Mouse (Mus musculus): Measurements from ENCODE around the gene Antxr1.

The Antxr1 gene

DNA sequence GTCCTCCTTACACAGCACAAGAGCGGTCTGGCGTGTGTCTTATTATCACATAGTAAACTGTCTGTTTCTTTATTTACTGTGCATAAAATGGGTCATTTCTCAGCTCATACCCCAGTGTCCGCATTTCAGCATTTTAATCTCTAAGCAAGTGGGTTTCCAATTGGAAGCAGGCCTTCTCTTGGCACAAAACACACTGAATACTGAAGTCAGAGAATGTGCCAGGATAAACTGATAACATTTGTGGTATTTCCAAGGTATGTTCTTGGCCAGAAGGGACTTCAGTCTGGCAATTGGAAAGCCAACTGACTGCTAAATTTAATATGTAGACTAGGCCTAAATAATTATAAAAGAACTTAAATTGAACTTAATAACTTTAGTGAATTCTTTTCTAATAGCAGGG is 84.9 kb downstream of the Antxr1 start:
- in situ Hi-C loops (cut with MboI): no loop called here

DNA sequence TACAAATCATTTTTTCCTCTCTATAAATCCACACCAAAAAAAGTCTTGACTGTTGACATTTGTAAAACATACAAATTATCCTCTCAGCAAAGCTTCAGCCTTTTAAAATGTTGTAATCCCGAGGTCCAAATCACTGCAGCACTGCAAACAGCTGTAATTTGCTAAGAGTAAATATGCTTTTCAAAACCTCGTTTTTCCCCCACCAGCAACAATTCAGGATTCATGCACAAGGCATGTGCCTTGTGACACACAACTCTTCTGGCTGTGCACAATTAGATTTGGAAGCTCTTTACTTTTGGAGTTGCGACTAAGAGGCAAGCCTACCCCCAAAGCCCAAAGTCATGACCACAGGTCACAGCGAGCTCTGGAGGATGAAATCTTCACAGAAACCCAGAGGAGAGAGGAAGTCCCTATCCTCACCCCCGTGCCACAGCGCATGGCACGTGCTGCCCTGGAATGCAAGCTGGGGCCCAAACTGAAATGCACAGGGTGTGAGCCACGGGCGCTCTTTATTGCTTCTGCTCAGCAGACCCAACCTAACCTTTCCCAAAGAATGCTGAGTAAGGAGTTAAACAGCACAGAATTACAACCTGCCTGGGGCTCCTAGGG is 87.3 kb downstream of the Antxr1 start:
- in situ Hi-C loops (cut with MboI): no loop called here

GRCm38 (mm10) chr6:87244117-87245100 is 91.2 kb downstream of the Antxr1 start:
- in situ Hi-C loops (cut with MboI): no loop called here

- in situ Hi-C loops (cut with MboI): no loop called here
Measured at GRCm38 (mm10) chr6:87237260-87237659, 98.4 kb downstream of the Antxr1 start.

DNA sequence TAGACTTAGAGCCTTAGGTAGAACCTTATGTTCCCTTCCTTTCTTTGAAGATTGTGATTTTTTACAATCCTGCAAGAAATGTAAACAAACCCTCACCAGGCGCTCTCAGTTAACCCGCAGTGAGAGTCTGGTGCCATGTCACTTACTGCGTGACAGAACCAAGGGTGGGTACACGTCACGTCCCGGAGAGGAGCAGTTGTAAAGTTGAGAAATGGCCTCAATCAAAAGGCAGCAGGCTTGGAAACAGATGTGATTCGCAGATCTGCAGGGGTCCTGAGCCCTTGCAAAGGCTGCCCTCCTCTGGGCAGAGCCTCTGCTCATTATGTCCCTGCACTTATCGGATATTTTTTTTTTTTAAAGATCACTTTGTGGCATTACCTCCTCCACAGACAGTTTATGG is 99.6 kb downstream of the Antxr1 start:
- in situ Hi-C loops (cut with MboI): no loop called here

DNA sequence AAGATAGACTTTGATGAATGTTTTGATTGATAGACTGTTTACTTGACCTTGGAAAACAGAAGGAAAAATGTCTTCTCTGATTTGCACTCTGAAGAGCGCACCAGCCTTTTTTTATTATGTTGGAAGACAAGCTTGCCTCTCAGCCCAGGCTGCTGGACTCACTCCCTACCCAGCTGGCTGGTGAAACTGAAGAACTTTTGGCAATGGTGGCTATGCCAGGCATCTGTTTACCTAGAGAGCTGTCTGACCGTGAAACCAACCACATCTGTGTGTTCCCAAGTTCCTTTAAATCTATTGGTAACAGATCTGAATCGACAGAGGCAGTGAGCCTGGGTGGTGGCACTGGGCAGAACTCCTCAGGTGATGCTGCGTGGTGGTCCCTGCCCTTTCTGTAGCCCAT is 102.5 kb downstream of the Antxr1 start:
- in situ Hi-C loops (cut with MboI): no loop called here

DNA sequence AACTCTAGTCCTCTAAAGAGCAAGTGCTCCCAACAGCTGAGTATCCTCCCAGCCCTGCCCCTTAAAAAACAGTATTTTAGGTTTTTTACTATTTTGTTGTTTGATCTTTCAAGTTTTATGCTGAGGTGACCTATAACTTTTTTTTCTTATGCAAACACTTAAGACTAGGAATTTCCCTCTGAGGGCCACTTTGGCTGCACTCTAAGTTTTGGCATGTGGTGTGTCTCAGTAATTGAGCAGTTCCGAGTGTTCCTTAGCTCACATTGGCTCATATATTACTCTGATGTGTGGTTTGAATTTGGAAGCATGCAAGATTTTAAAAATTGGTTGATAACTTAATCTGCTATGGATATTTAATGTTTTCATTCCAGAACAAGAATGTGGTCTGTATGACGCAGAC is 105.6 kb downstream of the Antxr1 start:
- in situ Hi-C loops (cut with MboI): no loop called here

- in situ Hi-C loops (cut with MboI): no loop called here
Measured at GRCm38 (mm10) chr6:87227940-87228339, 107.7 kb downstream of the Antxr1 start.

DNA sequence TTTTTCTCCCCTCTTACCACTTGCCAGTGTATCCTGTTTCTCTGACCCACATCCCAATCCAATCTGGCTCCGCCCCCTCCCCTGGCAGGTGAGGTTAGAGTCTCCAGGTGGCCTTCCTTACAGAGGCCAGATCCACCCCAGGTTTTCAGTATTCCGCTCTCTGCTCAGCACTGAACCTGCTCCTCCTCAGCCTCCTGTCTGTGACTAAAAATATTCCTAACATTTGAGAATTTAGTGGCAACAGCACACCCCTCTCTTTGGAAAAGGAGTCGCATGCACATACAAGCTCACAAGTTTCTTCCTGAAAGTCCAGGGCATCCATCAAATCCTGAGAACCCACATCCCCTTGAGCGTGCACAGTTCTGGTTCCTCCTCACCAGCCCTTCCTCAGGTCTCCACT is 109.3 kb downstream of the Antxr1 start:
- in situ Hi-C loops (cut with MboI): no loop called here

GRCm38 (mm10) chr6:87225286-87225685 is 110.3 kb downstream of the Antxr1 start:
- in situ Hi-C loops (cut with MboI): no loop called here

DNA sequence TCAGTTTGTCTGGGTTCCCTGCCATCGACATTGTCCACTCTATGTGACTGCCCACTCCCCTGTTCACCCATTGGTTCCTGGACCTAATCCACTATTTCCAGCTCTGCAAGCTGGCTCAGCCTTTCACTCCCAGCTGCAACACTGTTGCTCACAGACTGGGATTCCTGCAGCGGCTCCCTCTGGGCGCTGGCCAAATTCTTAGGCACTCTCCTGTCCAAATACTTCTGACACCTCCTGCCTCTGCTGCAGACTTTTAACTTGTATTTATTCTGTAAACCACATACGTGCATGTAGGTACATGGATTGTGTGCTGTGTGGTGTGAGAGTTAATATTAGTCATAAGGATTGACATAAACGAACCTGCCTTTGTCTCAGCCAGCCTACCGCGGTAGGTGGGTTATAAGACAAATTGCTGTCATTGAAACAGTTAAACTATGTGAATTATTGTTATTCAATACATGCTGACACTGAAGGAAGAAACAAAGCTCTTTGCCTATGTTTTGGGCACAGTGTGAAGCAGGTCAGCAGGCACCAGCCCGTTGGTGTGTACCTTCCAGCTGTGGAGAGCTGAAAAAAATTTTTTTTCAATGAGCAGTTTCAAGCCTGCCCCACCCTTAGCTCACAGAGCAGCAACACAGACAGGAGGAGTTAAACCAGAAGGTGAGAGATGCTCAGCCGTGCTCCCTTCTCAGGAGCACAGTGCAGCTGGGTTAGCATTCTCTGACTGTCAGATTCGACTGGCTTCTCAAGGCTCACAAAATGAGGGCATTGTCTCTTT is 112.6 kb downstream of the Antxr1 start:
- in situ Hi-C loops (cut with MboI): no loop called here

- in situ Hi-C loops (cut with MboI): no loop called here
Measured at GRCm38 (mm10) chr6:87219061-87219992, 116.3 kb downstream of the Antxr1 start.

- in situ Hi-C loops (cut with MboI): no loop called here
Measured at GRCm38 (mm10) chr6:87216114-87216591, 119.5 kb downstream of the Antxr1 start.

DNA sequence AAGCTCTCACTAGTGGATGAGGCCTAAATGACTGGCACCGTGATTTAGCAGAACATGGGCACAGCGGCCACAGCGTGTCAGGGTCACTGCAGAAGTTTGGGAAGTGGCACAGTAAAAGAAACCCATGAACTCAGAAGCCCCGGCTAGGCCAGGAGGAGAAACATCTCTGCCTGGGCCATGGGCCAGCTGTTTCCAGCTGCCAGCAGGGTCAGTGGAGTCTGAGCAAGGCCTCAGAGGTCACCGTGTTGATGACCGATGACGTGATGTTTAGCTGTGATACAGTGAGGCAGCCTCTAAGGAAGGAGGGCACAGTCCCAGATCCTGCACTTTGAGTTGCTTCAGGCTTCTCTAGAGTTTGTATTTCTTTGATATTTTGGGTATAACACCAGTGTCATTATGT is 122.4 kb downstream of the Antxr1 start:
- in situ Hi-C loops (cut with MboI): no loop called here

- in situ Hi-C loops (cut with MboI): no loop called here
Measured at GRCm38 (mm10) chr6:87211551-87211950, 124.1 kb downstream of the Antxr1 start.

- in situ Hi-C loops (cut with MboI): no loop called here
Measured at GRCm38 (mm10) chr6:87207373-87207982, 128.1 kb downstream of the Antxr1 start.

- in situ Hi-C loops (cut with MboI): no loop called here
Measured at GRCm38 (mm10) chr6:87206790-87207189, 128.8 kb downstream of the Antxr1 start.

DNA sequence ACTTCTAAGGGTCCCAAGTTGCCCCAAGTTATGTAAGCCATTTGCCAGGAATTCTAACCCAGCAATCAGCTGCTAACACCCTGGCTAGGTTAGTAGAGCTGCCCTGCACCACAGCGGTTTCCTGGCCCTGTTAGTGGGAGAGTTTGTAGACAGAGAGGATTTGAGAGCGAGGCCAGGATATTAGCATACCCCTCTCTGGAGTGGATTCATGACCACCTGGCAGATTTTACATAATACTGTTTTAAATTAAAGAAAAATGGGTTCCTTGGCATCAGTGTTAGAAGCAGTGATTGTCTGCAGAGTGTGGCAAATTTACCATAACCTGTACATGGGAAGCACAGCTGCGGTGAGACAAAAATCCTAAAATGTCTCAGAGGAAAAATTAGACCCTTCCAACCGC is 132.2 kb downstream of the Antxr1 start:
- in situ Hi-C loops (cut with MboI): no loop called here

DNA sequence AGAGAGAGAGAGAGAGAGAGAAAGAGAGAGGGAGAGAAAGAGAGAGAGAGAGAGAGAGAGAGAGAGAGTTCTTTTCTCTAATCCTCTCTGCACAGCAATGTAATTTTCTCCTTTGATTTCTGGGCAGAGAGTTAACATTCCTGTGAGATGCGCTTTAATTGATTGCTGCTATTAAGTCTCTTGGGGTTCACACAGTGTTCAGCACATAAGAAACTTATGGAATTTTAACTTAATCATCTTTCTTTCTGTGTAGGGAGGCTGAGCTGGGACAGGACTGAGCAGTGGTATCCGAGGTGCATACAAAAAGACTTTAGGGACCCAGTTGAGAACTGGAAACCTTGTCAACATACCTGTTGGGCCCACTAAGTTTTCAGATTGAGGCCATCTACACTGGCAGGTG is 132.6 kb downstream of the Antxr1 start:
- in situ Hi-C loops (cut with MboI): no loop called here

DNA sequence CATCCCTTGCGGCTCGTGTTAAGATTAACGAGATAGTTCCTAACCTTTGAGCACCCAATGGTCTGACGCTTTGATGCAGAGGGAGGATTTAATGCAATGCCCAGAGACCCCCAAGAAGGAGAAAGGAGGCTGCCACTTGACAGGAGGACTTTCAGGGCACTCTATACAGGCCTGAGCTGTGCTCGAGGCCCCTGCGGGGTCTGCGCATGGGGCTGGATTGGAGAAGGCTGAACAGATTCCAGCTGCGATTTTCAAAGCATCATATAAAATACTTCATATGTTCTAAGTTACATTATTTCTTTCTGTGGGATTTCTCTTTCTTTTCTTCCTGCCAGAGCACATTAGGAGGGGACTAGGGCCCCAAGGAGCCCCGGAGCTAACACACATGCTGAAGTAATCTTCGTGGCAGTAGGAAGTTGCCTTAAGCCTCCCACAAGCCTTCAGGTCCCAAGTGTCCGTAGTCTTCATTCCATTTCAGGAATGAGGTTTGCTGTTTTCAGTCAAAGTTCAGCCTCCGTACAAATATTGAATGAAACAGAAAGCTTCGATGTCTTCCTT is 133.5 kb downstream of the Antxr1 start:
- in situ Hi-C loops (cut with MboI): no loop called here

Data from mature B cell (primary cell).